Mouse (Mus musculus) spleen, adult 2 months (tissue): ENCODE data around the gene Hnrnpdl.

Experiments
- CTCF ChIP-seq: fragments of 200-500 bp; IDR thresholded peaks from 2 replicates; pipeline ENCODE4 v1.5.1; 2011; ENCODE audit warnings: mild to moderate bottlenecking, inconsistent platforms; ENCODE audit not compliant: insufficient read depth, insufficient read length, insufficient replicate concordance; ENCODE audit errors: extremely low read depth
- POLR2A ChIP-seq: fragments of 200-500 bp; IDR thresholded peaks from 2 replicates; pipeline ENCODE4 v1.6.1; 2011; ENCODE audit warnings: low read depth, low read length, inconsistent platforms

DNA sequence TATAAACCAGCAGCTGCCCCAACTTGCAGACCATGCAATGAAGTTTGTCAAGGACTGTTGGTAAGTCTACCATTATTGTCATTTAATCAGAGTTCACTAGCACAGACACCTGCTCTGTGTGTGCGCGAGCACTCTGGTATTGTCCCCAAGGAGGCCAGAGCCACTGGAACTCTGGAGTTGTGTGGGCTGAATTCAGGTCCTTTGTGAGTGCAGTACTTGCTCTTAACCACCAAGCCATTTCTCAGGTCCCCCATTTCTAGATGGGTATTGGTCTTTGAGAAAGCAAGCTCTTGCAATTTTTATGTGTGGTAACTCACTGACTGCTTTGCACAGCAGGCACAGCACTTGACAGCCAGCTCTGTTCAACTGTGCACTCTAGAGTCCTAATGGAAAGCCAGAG, 7.4 kb downstream of the Hnrnpdl start:
- no peak for TF ChIP-seq CTCF
- TF ChIP-seq POLR2A, result no peak
